Mouse (Mus musculus) spleen, adult 2 months (tissue): ENCODE results near the gene Pou2f3.

Experiments used
- CTCF ChIP-seq: fragments of 200-500 bp; IDR thresholded peaks from 2 replicates; pipeline ENCODE4 v1.5.1; 2011; ENCODE audit warnings: mild to moderate bottlenecking, inconsistent platforms; ENCODE audit not compliant: insufficient read depth, insufficient read length, insufficient replicate concordance; ENCODE audit errors: extremely low read depth
- POLR2A ChIP-seq: fragments of 200-500 bp; IDR thresholded peaks from 2 replicates; pipeline ENCODE4 v1.6.1; 2011; ENCODE audit warnings: low read depth, low read length, inconsistent platforms

DNA sequence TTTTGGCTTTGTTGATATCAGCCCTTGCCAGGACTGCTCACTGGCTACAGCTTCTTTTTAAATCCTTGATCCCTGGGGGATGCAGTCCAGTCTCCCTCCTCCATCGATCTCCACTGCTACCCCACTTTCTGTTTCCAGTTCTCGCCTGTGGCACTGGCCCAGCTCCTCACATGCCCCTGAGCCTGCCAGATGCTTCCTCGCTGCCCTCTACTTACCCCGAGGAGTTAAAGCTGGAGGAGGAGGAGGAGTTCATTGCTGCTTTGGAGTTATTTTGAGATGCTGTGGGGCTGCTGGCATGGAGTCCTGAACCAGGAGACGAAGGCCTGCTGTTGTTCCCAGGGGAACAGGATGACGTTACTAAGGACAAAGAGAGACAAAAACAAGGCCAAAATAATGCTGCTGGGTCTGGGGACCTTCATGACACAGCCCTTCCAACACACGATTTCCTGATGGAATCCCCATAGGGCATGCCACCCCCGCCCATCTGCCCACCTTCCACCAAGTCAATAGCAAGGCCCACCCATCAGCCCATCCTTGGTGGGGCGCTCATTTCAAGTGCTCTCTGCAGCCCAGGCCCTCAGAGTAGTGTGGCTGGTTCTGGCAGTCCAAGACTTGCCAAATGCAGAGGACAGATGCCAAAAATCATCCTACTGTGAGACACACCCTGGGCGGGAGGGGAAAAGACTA is 82.9 kb downstream of the Pou2f3 start:
- TF ChIP-seq CTCF, result no peak
- no peak for TF ChIP-seq POLR2A
